20 mouse cellular contexts compared by ENCODE assay signal in the genomic region with DNA sequence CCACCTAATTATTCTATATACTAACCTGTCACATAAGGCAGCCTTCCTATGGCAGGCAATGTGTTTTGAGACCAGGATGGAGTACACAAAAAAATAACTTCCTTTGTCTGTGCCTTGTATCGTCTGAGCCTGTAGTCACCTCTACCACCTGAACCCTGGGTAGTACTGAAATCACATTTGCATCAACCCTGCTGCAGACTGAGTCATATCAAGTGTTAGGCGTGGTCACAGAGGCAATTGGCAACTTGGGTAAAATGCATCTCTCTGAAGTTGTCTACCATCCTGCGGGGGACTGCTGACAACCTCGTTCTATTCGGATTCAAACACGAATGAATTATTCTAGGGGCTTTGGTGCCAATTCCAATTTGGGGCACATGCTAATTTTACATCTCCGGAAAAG.
"Had no signal": no experiment of that assay in that cellular context is flagged by ENCODE, and none has a peak within 500 bp of the region (broad histone marks: within the 10 kb centered on the region; RNA-seq: fewer than 3 reads in every experiment).

No protein-coding gene starts in this region.

- ATAC-seq: liver, embryonic 12.5 days; midbrain, embryonic 15.5 days had no signal

- H3K9ac ChIP-seq: limb, embryonic 13.5 days; liver, embryonic 12.5 days; liver, embryonic 15.5 days; lung, embryonic 15.5 days; midbrain, embryonic 15.5 days; stomach, embryonic 15.5 days had no signal

- H3K4me1 ChIP-seq: limb, embryonic 13.5 days; liver, embryonic 12.5 days; liver, embryonic 15.5 days; lung, embryonic 15.5 days; stomach, embryonic 15.5 days had no signal

- H3K27ac ChIP-seq: kidney, postnatal 0 days; layer of hippocampus, adult 2 months; limb, embryonic 10.5 days; limb, embryonic 13.5 days; liver, embryonic 12.5 days; liver, embryonic 15.5 days; lung, embryonic 15.5 days; stomach, embryonic 15.5 days had no signal

- H3K36me3 ChIP-seq: limb, embryonic 10.5 days; limb, embryonic 13.5 days; liver, embryonic 12.5 days; liver, embryonic 15.5 days; lung, embryonic 15.5 days; midbrain, embryonic 10.5 days; midbrain, embryonic 15.5 days; stomach, embryonic 15.5 days had no signal

- H3K27me3 ChIP-seq: liver, embryonic 12.5 days; liver, embryonic 15.5 days; lung, embryonic 15.5 days; midbrain, embryonic 15.5 days; stomach, embryonic 15.5 days had no signal

- H3K4me3 ChIP-seq: layer of hippocampus, adult 2 months; limb, embryonic 10.5 days; limb, embryonic 13.5 days; liver, embryonic 12.5 days; liver, embryonic 15.5 days; lung, embryonic 15.5 days; megakaryocyte, embryonic 14.5 days; midbrain, embryonic 10.5 days; midbrain, embryonic 15.5 days; stomach, embryonic 15.5 days had no signal

- DNase-seq: kidney, postnatal 25 days; layer of hippocampus, adult 9-11 months; liver; lung, adult 18-20 months; lung, postnatal 10 days; lung, postnatal 36 days; right cerebral cortex, postnatal 25 days; spleen, adult 18-20 months; thymus, postnatal 25 days had no signal

- H3K9me3 ChIP-seq: limb, embryonic 10.5 days; limb, embryonic 13.5 days; liver, embryonic 12.5 days; liver, embryonic 15.5 days; lung, embryonic 15.5 days; megakaryocyte, embryonic 14.5 days; midbrain, embryonic 10.5 days; midbrain, embryonic 15.5 days; stomach, embryonic 15.5 days had no signal

- H3K4me2 ChIP-seq: limb, embryonic 13.5 days; liver, embryonic 12.5 days; liver, embryonic 15.5 days; lung, embryonic 15.5 days; midbrain, embryonic 15.5 days; stomach, embryonic 15.5 days had no signal
